Comparison of ENCODE assay signal across 18 mouse cellular contexts in genomic region chr10:95170721-95171354, GRCm38 (mm10).
"Had no signal": no experiment of that assay in that cellular context is flagged by ENCODE, and none has a peak within 500 bp of the region (broad histone marks: within the 10 kb centered on the region; RNA-seq: fewer than 3 reads in every experiment).

No protein-coding gene starts in this region.

- H3K9me3 ChIP-seq: liver, embryonic 13.5 days; midbrain, embryonic 10.5 days; midbrain, embryonic 15.5 days; neural tube, embryonic 12.5 days; neural tube, embryonic 15.5 days had no signal

- H3K4me1 ChIP-seq: liver, embryonic 13.5 days; midbrain, embryonic 15.5 days had no signal

- H3K27me3 ChIP-seq: liver, embryonic 13.5 days; megakaryocyte, embryonic 14.5 days; midbrain, embryonic 15.5 days; neural tube, embryonic 12.5 days; neural tube, embryonic 15.5 days had no signal

- ATAC-seq: midbrain, embryonic 15.5 days had no signal

- H3K9ac ChIP-seq: liver, embryonic 13.5 days; midbrain, embryonic 15.5 days; neural tube, embryonic 12.5 days; neural tube, embryonic 15.5 days had no signal

- H3K36me3 ChIP-seq: liver, embryonic 13.5 days; midbrain, embryonic 10.5 days; midbrain, embryonic 15.5 days; neural tube, embryonic 12.5 days; neural tube, embryonic 15.5 days had no signal

- H3K4me3 ChIP-seq: liver, embryonic 13.5 days; megakaryocyte, embryonic 14.5 days; midbrain, embryonic 10.5 days; midbrain, embryonic 15.5 days; neural tube, embryonic 12.5 days; neural tube, embryonic 15.5 days had no signal

- DNase-seq: kidney, adult 9 months; kidney, postnatal 14 days; kidney, postnatal 4 days; liver, embryonic 13.5 days; lung, adult 2 months; lung, postnatal 36 days; right cerebral cortex, adult 18-20 months; right cerebral cortex, postnatal 14 days; right cerebral cortex, postnatal 4 days; thymus, adult 2 months; thymus, postnatal 14 days; thymus, postnatal 4 days had no signal

- H3K4me2 ChIP-seq: liver, embryonic 13.5 days; midbrain, embryonic 15.5 days; neural tube, embryonic 12.5 days; neural tube, embryonic 15.5 days had no signal

- H3K27ac ChIP-seq: liver, embryonic 13.5 days; midbrain, embryonic 10.5 days; midbrain, embryonic 15.5 days; neural tube, embryonic 12.5 days; neural tube, embryonic 15.5 days; stomach, postnatal 0 days had no signal
